Mouse (Mus musculus): ENCODE data around the gene Ddr2. TPM values are rescaled to one million over a fixed set of nuclear protein-coding genes. Genes with fewer than 3 reads are reported as not detected.

The Ddr2 gene
- total and polyA plus RNA-seq, 3 experiments, result 0.04 TPM; not detected in 2

- DNase-seq (ENCODE audit: low read depth, low spot score), result peak; percentile 99
- Histone ChIP-seq H3K9me3 (replicated peaks; ENCODE audit: insufficient read depth, low read length) (no peaks in the 10 kb centered on the region), H3K79me2 (ENCODE audit: control insufficient read depth, insufficient read depth, low read length, poor library complexity) (no peaks in the 10 kb centered on the region), H3K9ac (ENCODE audit: control insufficient read depth, low read depth, low read length, poor library complexity, severe bottlenecking) (peak within 1 kb of the TSS; percentile 63), H3K4me3 (ENCODE audit: control insufficient read depth in 1 of 2, insufficient read depth in 1 of 2, low read depth in 2 of 2, low read length in 2 of 2) (peak within 1 kb of the TSS; percentile 76 to 80), H3K27ac (ENCODE audit: control insufficient read depth, low read depth, low read length) (peak within 1 kb of the TSS; percentile 9; the same call in 1 of the 2 replicates), H3K36me3 (ENCODE audit: control insufficient read depth in 1 of 2, insufficient read depth in 2 of 2, low read length in 2 of 2) (peaks cover 0 to 2% of the 10 kb centered on the region in 2 experiments; a peak in 2 of 4 replicates), H3K27me3 (ENCODE audit: control insufficient read depth in 1 of 2, insufficient read depth in 2 of 2, low read length in 2 of 2) (no peaks in the 10 kb centered on the region), H3K4me1 (ENCODE audit: control insufficient read depth in 1 of 2, insufficient read depth in 2 of 2, low read length in 2 of 2) (no peaks in the 10 kb centered on the region)
- TF ChIP-seq TCF12 (IDR thresholded peaks at IDR 0.05; ENCODE audit: low read depth, low read length), result 0 out of 2 replicates have a peak, but pooled peaks have one; percentile 41
- TF ChIP-seq POLR2A (IDR thresholded peaks at IDR 0.05; ENCODE audit: control insufficient read depth in 1 of 2, insufficient read depth in 1 of 2, low read depth in 1 of 2, low read length in 2 of 2, poor library complexity in 1 of 2), result peak; percentile 36 to 87; a peak in 2 of 4 replicates
- peak; percentile 56; the same call in 1 of the 2 replicates for TF ChIP-seq POLR2AphosphoS2 (IDR thresholded peaks at IDR 0.05; ENCODE audit: low read length)
- peak; percentile 49; the same call in 1 of the 2 replicates for TF ChIP-seq TBP (IDR thresholded peaks at IDR 0.05; ENCODE audit: low read depth, low read length)
- TF ChIP-seq SIN3A (IDR thresholded peaks at IDR 0.05; ENCODE audit: low read length), result peak; percentile 84
- 0 out of 2 replicates have a peak, but pooled peaks have one; percentile 32 for TF ChIP-seq GATA1 (IDR thresholded peaks at IDR 0.05; ENCODE audit: low read depth, low read length)
- TF ChIP-seq MAZ (IDR thresholded peaks at IDR 0.05; ENCODE audit: low read depth, low read length), result peak; percentile 75; the same call in 1 of the 2 replicates
- TF ChIP-seq EP300 (IDR thresholded peaks at IDR 0.05; ENCODE audit: low read depth in 1 of 2, low read length in 2 of 2), result no peak
- TF ChIP-seq RAD21 (IDR thresholded peaks at IDR 0.05; ENCODE audit: low read depth, low read length), result no peak
- no peak for TF ChIP-seq JUND (IDR thresholded peaks at IDR 0.05; ENCODE audit: low read depth, low read length)
- peak; percentile 85; the same call in 1 of the 2 replicates for TF ChIP-seq MXI1 (IDR thresholded peaks at IDR 0.05; ENCODE audit: low read depth, low read length)
- TF ChIP-seq HCFC1 (IDR thresholded peaks at IDR 0.05; ENCODE audit: low read depth, low read length), result peak; percentile 60
- peak in 1 of 2 experiments; percentile 74; a peak in 2 of 4 replicates for TF ChIP-seq USF2 (IDR thresholded peaks at IDR 0.05; ENCODE audit: borderline replicate concordance in 1 of 2, insufficient read depth in 1 of 2, low read depth in 1 of 2, low read length in 2 of 2)
- TF ChIP-seq ETS1 (IDR thresholded peaks at IDR 0.05; ENCODE audit: low read depth, low read length), result no peak; the same call in 1 of the 2 replicates
- TF ChIP-seq ZMIZ1 (IDR thresholded peaks at IDR 0.05; ENCODE audit: low read depth, low read length), result peak; percentile 75
- peak; percentile 97 for TF ChIP-seq USF1 (IDR thresholded peaks at IDR 0.05; ENCODE audit: low read depth, low read length)
- TF ChIP-seq MYC (IDR thresholded peaks at IDR 0.05; ENCODE audit: low read depth, low read length), result peak; percentile 24; the same call in 1 of the 2 replicates
- TF ChIP-seq NELFE (IDR thresholded peaks at IDR 0.05; ENCODE audit: low read depth, low read length), result peak; percentile 82
- TF ChIP-seq MAX (IDR thresholded peaks at IDR 0.05; ENCODE audit: low read length), result peak; percentile 90
Observed at GRCm38 (mm10) chr1:169968792-169969515, 141.6 kb downstream of the Ddr2 start, which contains the start of gene Hsd17b7. Gene Hsd17b7, minus strand, starts transcription at chr1:169969241.

DNA sequence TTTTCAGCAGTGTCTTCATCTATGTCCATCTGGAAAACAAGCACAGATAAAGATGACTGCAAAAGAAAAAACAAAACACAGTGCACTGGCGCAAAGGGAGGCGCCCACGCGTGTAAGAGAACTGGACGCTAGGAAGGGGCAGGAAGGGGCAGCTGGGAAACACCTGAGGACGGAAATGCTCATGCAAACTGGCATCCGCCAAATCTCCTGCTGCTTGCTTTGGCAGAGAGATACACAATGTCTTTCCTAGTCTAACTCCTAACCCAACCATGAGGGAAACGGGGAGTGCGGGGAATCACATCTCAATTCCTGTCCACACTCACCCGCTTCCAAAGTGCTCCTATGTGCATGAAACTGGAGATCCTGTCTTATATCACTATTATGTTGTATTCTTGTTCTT is 157.5 kb downstream of the Ddr2 start:
- no peak for DNase-seq (ENCODE audit: low read depth, low spot score)
- no peaks in the 10 kb centered on the region for H3K27me3 ChIP-seq (ENCODE audit: control insufficient read depth in 1 of 2, insufficient read depth in 2 of 2, low read length in 2 of 2)
- H3K4me1 ChIP-seq (ENCODE audit: control insufficient read depth in 1 of 2, insufficient read depth in 2 of 2, low read length in 2 of 2), result no peaks in the 10 kb centered on the region
- H3K79me2 ChIP-seq (ENCODE audit: control insufficient read depth, insufficient read depth, low read length, poor library complexity), result no peaks in the 10 kb centered on the region
- no peaks in the 10 kb centered on the region for H3K36me3 ChIP-seq (ENCODE audit: control insufficient read depth in 1 of 2, insufficient read depth in 2 of 2, low read length in 2 of 2)
- H3K4me3 ChIP-seq (ENCODE audit: control insufficient read depth in 1 of 2, insufficient read depth in 1 of 2, low read depth in 2 of 2, low read length in 2 of 2), result no peak overlapping the region
- no peak overlapping the region for H3K27ac ChIP-seq (ENCODE audit: control insufficient read depth, low read depth, low read length)
- TF ChIP-seq CHD1 (IDR thresholded peaks at IDR 0.05; ENCODE audit: low read depth, low read length) (no peak), MYB (IDR thresholded peaks at IDR 0.05; ENCODE audit: low read depth, low read length) (no peak), NELFE (IDR thresholded peaks at IDR 0.05; ENCODE audit: low read depth, low read length) (no peak), ZNF384 (IDR thresholded peaks at IDR 0.05; ENCODE audit: low read depth, low read length) (no peak), MAFK (IDR thresholded peaks at IDR 0.05; ENCODE audit: borderline replicate concordance, low read depth, low read length) (no peak), MXI1 (IDR thresholded peaks at IDR 0.05; ENCODE audit: low read depth, low read length) (no peak), GATA1 (IDR thresholded peaks at IDR 0.05; ENCODE audit: low read depth, low read length) (no peak), ZMIZ1 (IDR thresholded peaks at IDR 0.05; ENCODE audit: low read depth, low read length) (no peak)
- no peak overlapping the region for H3K9ac ChIP-seq (ENCODE audit: control insufficient read depth, low read depth, low read length, poor library complexity, severe bottlenecking)
- H3K9me3 ChIP-seq (replicated peaks; ENCODE audit: insufficient read depth, low read length), result no peaks in the 10 kb centered on the region

Data from MEL (cell line).